Mouse (Mus musculus) MEL (cell line): ENCODE data around the gene Entpd3.

ENCODE experiments used
- CHD1 ChIP-seq: IDR thresholded peaks from 2 replicates; pipeline ENCODE4 v1.6.1; 2012; ENCODE audit warnings: low read depth, mild to moderate bottlenecking, inconsistent platforms, low read length, improper control_type of control experiment
- CTCF ChIP-seq, 3 experiments: IDR thresholded peaks in 2 of 3; conservative IDR thresholded peaks in 1 of 3; 2 replicates each; pipeline ENCODE4 v1.5.1; 2011 to 2012; ENCODE audit warnings: low read length in 3 of 3, low read depth in 2 of 3, mild to moderate bottlenecking in 2 of 3, improper control_type of control experiment in 1 of 3, inconsistent platforms in 1 of 3, mixed read lengths in 1 of 3, moderate library complexity in 1 of 3; ENCODE audit not compliant: control insufficient read depth in 1 of 3, insufficient read depth in 1 of 3, poor library complexity in 1 of 3, severe bottlenecking in 1 of 3
- E2F4 ChIP-seq: IDR thresholded peaks from 2 replicates; pipeline ENCODE4 v1.6.1; 2011; ENCODE audit warnings: low read depth, low read length, improper control_type of control experiment, borderline replicate concordance
- EP300 ChIP-seq, 2 experiments: IDR thresholded peaks; 2 replicates each; pipeline ENCODE4 v1.6.1; 2011; ENCODE audit warnings: improper control_type of control experiment in 2 of 2, low read length in 2 of 2, low read depth in 1 of 2, mild to moderate bottlenecking in 1 of 2
- GABPA ChIP-seq: IDR thresholded peaks from 2 replicates; pipeline ENCODE4 v1.6.1; 2012; ENCODE audit warnings: low read depth, mild to moderate bottlenecking, inconsistent platforms, low read length, improper control_type of control experiment, moderate library complexity
- MAX ChIP-seq: IDR thresholded peaks from 2 replicates; pipeline ENCODE4 v1.6.1; 2011; ENCODE audit warnings: low read length, improper control_type of control experiment
- MEF2A ChIP-seq: IDR thresholded peaks from 2 replicates; pipeline ENCODE4 v1.6.1; 2014; ENCODE audit warnings: low read depth, mild to moderate bottlenecking, inconsistent platforms, low read length, improper control_type of control experiment; ENCODE audit not compliant: poor library complexity, insufficient replicate concordance, severe bottlenecking; ENCODE audit errors: extremely low read depth
- POLR2A ChIP-seq, 2 experiments: IDR thresholded peaks; 2 replicates each; pipeline ENCODE4 v1.6.1; 2011 to 2012; ENCODE audit warnings: low read length in 2 of 2, mild to moderate bottlenecking in 2 of 2, control low read depth in 1 of 2, improper control_type of control experiment in 1 of 2, low read depth in 1 of 2, moderate library complexity in 1 of 2; ENCODE audit not compliant: control insufficient read depth in 1 of 2, insufficient read depth in 1 of 2, poor library complexity in 1 of 2
- POLR2AphosphoS5 ChIP-seq: IDR thresholded peaks from 2 replicates; pipeline ENCODE4 v1.6.1; 2012; ENCODE audit warnings: low read depth, borderline replicate concordance, mild to moderate bottlenecking, inconsistent platforms, low read length, moderate library complexity, mixed read lengths
- TAL1 ChIP-seq: IDR thresholded peaks from 2 replicates; pipeline ENCODE4 v1.6.1; 2012; ENCODE audit warnings: mild to moderate bottlenecking, inconsistent platforms, low read length, moderate library complexity, mixed read lengths
- USF2 ChIP-seq, 2 experiments: IDR thresholded peaks; 2 replicates each; pipeline ENCODE4 v1.6.1; 2011 to 2012; ENCODE audit warnings: improper control_type of control experiment in 2 of 2, low read length in 2 of 2, borderline replicate concordance in 1 of 2, inconsistent platforms in 1 of 2, low read depth in 1 of 2, mild to moderate bottlenecking in 1 of 2; ENCODE audit not compliant: insufficient read depth in 1 of 2
- ZC3H11A ChIP-seq: IDR thresholded peaks from 2 replicates; pipeline ENCODE4 v1.6.1; 2012; ENCODE audit warnings: low read depth, mild to moderate bottlenecking, inconsistent platforms, low read length, improper control_type of control experiment
- ZNF384 ChIP-seq: IDR thresholded peaks from 2 replicates; pipeline ENCODE4 v1.6.1; 2012; ENCODE audit warnings: low read depth, mild to moderate bottlenecking, inconsistent platforms, low read length, improper control_type of control experiment

DNA sequence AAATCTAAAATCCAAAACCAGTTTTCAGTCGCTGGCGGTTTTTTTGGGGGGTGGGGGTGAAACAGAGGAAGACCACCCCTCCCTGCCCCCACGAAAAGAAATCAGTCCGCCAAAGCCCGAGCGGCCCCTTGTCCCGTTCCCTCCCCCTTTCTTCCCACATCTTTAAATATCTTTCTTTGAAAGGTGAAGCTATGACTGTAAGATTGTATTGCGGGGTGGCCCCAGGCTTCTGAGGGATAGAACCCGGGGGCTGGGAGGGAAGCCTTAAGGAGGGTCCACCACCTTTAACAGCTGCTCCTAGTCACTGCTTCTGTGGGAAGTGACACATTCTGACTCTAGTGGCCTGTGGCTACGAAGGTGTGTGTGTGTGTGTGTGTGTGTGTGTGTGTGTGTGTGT, 63.9 kb downstream of the Entpd3 start:
- TF ChIP-seq CTCF (IDR thresholded peaks at IDR 0.05 in 2 of 3, conservative IDR thresholded peaks at IDR 0.05 in 1 of 3; ENCODE audit: control insufficient read depth in 1 of 3, insufficient read depth in 1 of 3, low read depth in 2 of 3, low read length in 3 of 3, poor library complexity in 1 of 3, severe bottlenecking in 1 of 3) (no peak), POLR2A (IDR thresholded peaks at IDR 0.05; ENCODE audit: control insufficient read depth in 1 of 2, insufficient read depth in 1 of 2, low read depth in 1 of 2, low read length in 2 of 2, poor library complexity in 1 of 2) (no peak), POLR2AphosphoS5 (no peak), CHD1 (no peak), EP300 (IDR thresholded peaks at IDR 0.05; ENCODE audit: low read depth in 1 of 2, low read length in 2 of 2) (no peak), MAX (no peak), ZC3H11A (no peak), MEF2A (no peak), TAL1 (no peak), GABPA (no peak), USF2 (IDR thresholded peaks at IDR 0.05; ENCODE audit: borderline replicate concordance in 1 of 2, insufficient read depth in 1 of 2, low read depth in 1 of 2, low read length in 2 of 2) (no peak), ZNF384 (no peak), E2F4 (no peak)
